Mouse (Mus musculus) limb, embryonic 12.5 days (tissue): ENCODE results near the gene Tex26. TPM values are rescaled to one million over a fixed set of nuclear protein-coding genes. Genes with fewer than 3 reads are reported as not detected.
A peak's percentile ranks its signal among the peaks of the same experiment; 100 is the strongest.

ENCODE experiments used
- ATAC-seq: fragments of 200-750 bp; cut with Nextera tagmentation; 2 replicates; pipeline ENCODE4 v1.8.0; 2017; ENCODE audit warnings: low read depth, moderate TSS enrichment; ENCODE audit not compliant: insufficient number of reproducible peaks, insufficient read depth, low FRiP score, low TSS enrichment
- H3K27ac ChIP-seq: fragments of 300-500 bp; sonication (generic); 2 replicates; pipeline ENCODE4 v1.5.1; 2016; ENCODE audit warnings: mild to moderate bottlenecking, moderate library complexity
- H3K27me3 ChIP-seq: fragments of 300-500 bp; sonication (generic); 2 replicates; pipeline ENCODE4 v1.6.1; 2016; ENCODE audit warnings: mild to moderate bottlenecking, moderate library complexity
- H3K36me3 ChIP-seq: fragments of 300-500 bp; sonication (generic); 2 replicates; pipeline ENCODE4 v1.6.1; 2016; ENCODE audit warnings: mild to moderate bottlenecking, moderate library complexity
- H3K4me1 ChIP-seq: fragments of 300-500 bp; sonication (generic); replicated peaks from 2 replicates; pipeline ENCODE4 v1.6.1; 2016
- H3K4me2 ChIP-seq: fragments of 300-500 bp; sonication (generic); 2 replicates; pipeline ENCODE4 v1.6.1; 2016; ENCODE audit warnings: mild to moderate bottlenecking, moderate library complexity
- H3K4me3 ChIP-seq: fragments of 300-500 bp; sonication (generic); replicated peaks from 2 replicates; pipeline ENCODE4 v1.5.1; 2016; ENCODE audit warnings: mild to moderate bottlenecking
- H3K9ac ChIP-seq: fragments of 300-500 bp; sonication (generic); replicated peaks from 2 replicates; pipeline ENCODE4 v1.6.1; 2016; ENCODE audit warnings: mild to moderate bottlenecking, moderate library complexity
- H3K9me3 ChIP-seq: fragments of 300-500 bp; sonication (generic); 2 replicates; pipeline ENCODE4 v1.6.1; 2016; ENCODE audit warnings: mild to moderate bottlenecking, moderate library complexity
- WGBS: fragments of 180-500 bp; shearing (Covaris S2); methylation state at CpG from one replicate; pipeline ENCODE4 v1.1.7; 2016; 5-methylcytosine and 5-hydroxymethylcytosine counted together
- polyA plus RNA-seq: library from polyadenylated mRNA; unstranded; fragments of >200 nt; fragmentation: Nextera tagmentation; extraction: Ambion mirVana; gene quantifications from 2 replicates; pipeline ENCODE4 v1.2.1, GENCODE M21; 2016

Gene Tex26
- polyA plus RNA-seq, 1 experiment from 2014 or later = 0.38 TPM

DNA sequence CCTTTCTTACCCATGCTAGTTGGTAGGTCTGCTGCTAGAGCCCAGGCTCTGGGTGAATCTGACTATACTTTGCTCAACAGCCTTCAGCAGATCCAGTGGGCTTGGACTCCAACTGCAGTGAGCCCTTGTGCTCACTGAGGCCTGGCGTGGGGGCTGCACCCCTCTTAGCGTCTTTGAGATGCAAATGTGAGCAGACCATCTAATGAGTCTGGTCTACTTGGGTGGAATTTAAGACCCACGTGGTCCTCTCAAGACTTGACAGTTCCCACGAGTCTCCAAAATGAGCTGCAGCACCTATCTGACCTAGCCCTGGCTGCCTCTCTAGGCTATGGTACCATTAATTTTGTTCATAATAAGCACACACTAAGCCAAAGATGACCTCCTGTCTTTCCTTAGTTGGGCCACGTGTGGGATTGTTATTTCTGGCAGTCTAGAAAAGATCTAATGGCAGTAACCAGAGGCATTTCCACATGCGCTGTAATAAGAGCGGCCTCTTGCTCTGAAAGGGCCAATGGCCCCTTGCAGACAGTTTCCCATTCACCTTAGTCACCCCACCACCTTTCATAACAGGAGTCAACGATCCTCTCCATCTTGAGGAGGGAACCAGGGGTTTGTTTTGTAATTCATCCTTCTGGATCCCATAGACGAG lies 74.1 kb downstream of the Tex26 start:
- no peak for ATAC-seq
- Histone ChIP-seq H3K36me3 (no peaks in the 10 kb centered on the region), H3K27me3 (no peaks in the 10 kb centered on the region), H3K27ac (peak overlapping the region; percentile 86), H3K4me1 (peaks cover 24% of the 10 kb centered on the region), H3K4me3 (peak overlapping the region; percentile 6; the same call in 1 of the 2 replicates), H3K9me3 (no peaks in the 10 kb centered on the region), H3K4me2 (peak overlapping the region; percentile 42), H3K9ac (no peak overlapping the region; the same call in 1 of the 2 replicates)
- WGBS = 52% methylated on average over 9 of the region's 9 CpGs

DNA sequence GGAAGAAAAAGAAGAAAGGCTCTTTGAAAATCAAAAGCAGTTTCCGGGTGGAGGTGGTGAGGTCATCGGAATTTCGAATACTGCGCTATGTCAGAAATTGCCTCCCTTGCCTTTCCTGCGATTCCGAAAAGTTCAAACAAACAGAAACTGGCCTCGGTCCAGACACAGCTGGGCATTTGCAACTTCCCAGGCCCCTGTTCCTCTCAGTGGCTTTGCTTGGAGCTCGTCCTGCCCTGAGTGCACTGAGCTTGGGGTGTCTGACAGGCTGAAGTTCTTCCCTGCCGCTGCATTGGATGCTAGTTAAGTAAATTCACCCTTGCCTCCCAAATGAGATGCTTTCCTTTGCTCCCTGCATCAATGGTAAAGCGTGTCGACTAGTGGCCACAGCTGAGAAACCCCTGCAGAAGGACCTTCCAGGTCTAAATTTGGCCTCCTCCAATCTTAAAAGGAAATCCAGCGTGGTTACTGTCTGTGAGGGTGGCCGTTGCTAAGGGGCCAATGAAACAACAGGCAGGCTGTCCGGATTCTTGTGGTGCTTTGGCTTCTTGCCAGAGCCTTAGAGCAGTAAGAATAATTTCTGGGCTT lies 74.7 kb downstream of the Tex26 start:
- H3K27ac ChIP-seq = peak overlapping the region; percentile 86
- H3K27me3 ChIP-seq = no peaks in the 10 kb centered on the region
- H3K9ac ChIP-seq = no peak overlapping the region; the same call in 1 of the 2 replicates
- H3K36me3 ChIP-seq = no peaks in the 10 kb centered on the region
- WGBS = 16% methylated on average over 14 of the region's 14 CpGs
- no peaks in the 10 kb centered on the region for H3K9me3 ChIP-seq
- peak overlapping the region; percentile 6; the same call in 1 of the 2 replicates for H3K4me3 ChIP-seq
- ATAC-seq = 0 out of 2 replicates have a peak, but pooled peaks have one; percentile 58
- peak overlapping the region; percentile 42 for H3K4me2 ChIP-seq
- peaks cover 24% of the 10 kb centered on the region for H3K4me1 ChIP-seq

DNA sequence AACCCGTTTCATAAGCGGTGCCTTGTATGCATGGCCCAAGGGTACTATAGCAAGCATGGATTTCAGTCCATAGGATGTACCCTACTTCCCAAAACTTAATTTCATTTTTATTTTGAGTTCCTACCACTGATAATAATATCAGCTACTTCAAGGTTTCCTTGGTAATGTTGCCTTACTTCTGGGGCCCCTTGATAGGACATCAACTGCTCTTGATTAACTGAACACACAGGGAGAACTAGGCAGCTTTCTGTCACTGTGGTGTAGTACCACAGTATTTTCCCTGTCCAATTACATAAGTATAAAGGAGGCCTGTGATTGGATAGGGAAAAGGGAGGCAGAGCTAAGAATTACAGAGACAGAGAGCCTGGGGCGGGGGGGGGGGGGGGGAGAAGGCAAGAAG lies 75.4 kb downstream of the Tex26 start:
- no peaks in the 10 kb centered on the region for H3K9me3 ChIP-seq
- H3K27me3 ChIP-seq = no peaks in the 10 kb centered on the region
- peak overlapping the region; percentile 42; the same call in 1 of the 2 replicates for H3K4me2 ChIP-seq
- WGBS = 67% methylated on average over 2 of the region's 3 CpGs
- H3K4me1 ChIP-seq = peaks cover 20% of the 10 kb centered on the region
- H3K4me3 ChIP-seq = no peak overlapping the region
- H3K27ac ChIP-seq = peak overlapping the region; percentile 86
- ATAC-seq = no peak
- H3K9ac ChIP-seq = no peak overlapping the region
- H3K36me3 ChIP-seq = no peaks in the 10 kb centered on the region

DNA sequence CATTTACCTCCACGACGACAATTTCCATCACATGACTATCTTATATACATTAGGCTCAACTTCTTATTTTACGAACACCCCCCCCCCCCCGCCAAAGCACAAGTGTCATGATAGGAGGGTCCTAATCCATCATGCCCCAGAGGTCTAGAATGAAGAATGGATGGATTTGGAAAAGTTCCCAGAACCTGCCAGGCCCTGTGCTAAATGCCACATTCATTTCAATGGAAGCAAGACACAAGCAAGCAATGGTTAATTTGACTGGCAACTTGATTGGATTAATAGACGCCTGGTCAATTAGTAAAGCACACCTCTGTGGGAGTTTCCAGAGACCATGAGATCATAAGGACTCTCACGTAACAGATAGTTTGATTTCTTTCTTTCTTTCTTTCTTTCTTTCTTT lies 77.7 kb downstream of the Tex26 start:
- WGBS = 77% methylated on average over 6 of the region's 6 CpGs
- H3K27me3 ChIP-seq = no peaks in the 10 kb centered on the region
- no peaks in the 10 kb centered on the region for H3K9me3 ChIP-seq
- H3K36me3 ChIP-seq = no peaks in the 10 kb centered on the region
- no peak overlapping the region for H3K9ac ChIP-seq
- H3K4me2 ChIP-seq = no peak overlapping the region
- peaks cover 20% of the 10 kb centered on the region for H3K4me1 ChIP-seq
- no peak for ATAC-seq
- no peak overlapping the region for H3K4me3 ChIP-seq
- H3K27ac ChIP-seq = no peak overlapping the region

Other genes with a start within 250 kb of the Tex26 start
- 11.0 and 13.8 TPM in 2 replicates for gene Alox5ap, start 174.9 kb upstream of the Tex26 start, polyA plus RNA-seq
- gene Medag, start 27.9 kb upstream of the Tex26 start, polyA plus RNA-seq = 0.44 and 0.47 TPM in 2 replicates
- not detected in 2 replicates for gene Wdr95, start 89.0 kb downstream of the Tex26 start, polyA plus RNA-seq
- 80.9 and 82.2 TPM in 2 replicates for gene Hsph1, start 196.7 kb downstream of the Tex26 start, polyA plus RNA-seq
- 15.1 and 17.8 TPM in 2 replicates for gene B3glct, start 238.6 kb downstream of the Tex26 start, polyA plus RNA-seq